Mouse (Mus musculus) myocyte (in vitro differentiated cells): ENCODE measurements at regions not wholly inside any gene's neighbourhood (a gene's known extent, or its start where the extent isn't known, plus 50 kb on each side); places are given as distances from the start of the nearest gene placed in this dataset.

Source experiments
- E2F4 ChIP-seq: IDR thresholded peaks from one replicate; pipeline ENCODE4 v1.6.1; 2011; ENCODE audit warnings: mild to moderate bottlenecking, control low read depth, moderate library complexity; ENCODE audit not compliant: insufficient read depth
- MYOD1 ChIP-seq, 3 experiments: IDR thresholded peaks; one replicate each; pipeline ENCODE4 v1.6.1; 2011; ENCODE audit warnings: control low read depth in 2 of 3, low read depth in 2 of 3, mild to moderate bottlenecking in 2 of 3, moderate library complexity in 1 of 3; ENCODE audit not compliant: insufficient read length in 2 of 3, control insufficient read depth in 1 of 3
- POLR2A ChIP-seq: IDR thresholded peaks from one replicate; pipeline ENCODE4 v1.6.1; 2011; ENCODE audit warnings: low read depth, mild to moderate bottlenecking, control low read depth, moderate library complexity; ENCODE audit not compliant: insufficient read length
- POLR2AphosphoS2 ChIP-seq: IDR thresholded peaks from one replicate; pipeline ENCODE4 v1.6.1; 2011; ENCODE audit warnings: low read depth, control low read depth; ENCODE audit not compliant: insufficient read length
- REST ChIP-seq: IDR thresholded peaks from one replicate; pipeline ENCODE4 v1.6.1; 2011; ENCODE audit warnings: mild to moderate bottlenecking, control low read depth, moderate library complexity; ENCODE audit not compliant: insufficient read depth, insufficient read length
- SRF ChIP-seq: IDR thresholded peaks from one replicate; pipeline ENCODE4 v1.6.1; 2011; ENCODE audit warnings: low read depth; ENCODE audit not compliant: control insufficient read depth, insufficient read length
- USF1 ChIP-seq: IDR thresholded peaks from one replicate; pipeline ENCODE4 v1.6.1; 2011; ENCODE audit warnings: low read depth, mild to moderate bottlenecking, control low read depth, moderate library complexity

- no peak for TF ChIP-seq POLR2AphosphoS2
- TF ChIP-seq POLR2A: no peak
- TF ChIP-seq E2F4: no peak
- TF ChIP-seq MYOD1 (IDR thresholded peaks at IDR 0.05; ENCODE audit: control insufficient read depth in 1 of 3, insufficient read length in 2 of 3, low read depth in 2 of 3): no peak
- no peak for TF ChIP-seq USF1
- TF ChIP-seq REST: no peak
- no peak for TF ChIP-seq SRF
Measured at GRCm38 (mm10) chr10:126257171-126257570, 291.2 kb downstream of the Lrig3 start.
